Mouse (Mus musculus) embryo, embryonic 9.5 days (tissue): ENCODE data around the gene Kalrn.

ENCODE experiments used
- DNase-seq: peaks from one replicate; pipeline ENCODE4 v3.0.0-alpha.2; 2017; ENCODE audit errors: extremely low spot score

Gene Kalrn

GRCm38 (mm10) chr16:34504250-34504649, 69.1 kb downstream of the Kalrn start:
- DNase-seq: no peak

GRCm38 (mm10) chr16:34502110-34502509, 71.2 kb downstream of the Kalrn start:
- no peak for DNase-seq

GRCm38 (mm10) chr16:34494741-34495140, 78.6 kb downstream of the Kalrn start:
- DNase-seq: no peak

DNA sequence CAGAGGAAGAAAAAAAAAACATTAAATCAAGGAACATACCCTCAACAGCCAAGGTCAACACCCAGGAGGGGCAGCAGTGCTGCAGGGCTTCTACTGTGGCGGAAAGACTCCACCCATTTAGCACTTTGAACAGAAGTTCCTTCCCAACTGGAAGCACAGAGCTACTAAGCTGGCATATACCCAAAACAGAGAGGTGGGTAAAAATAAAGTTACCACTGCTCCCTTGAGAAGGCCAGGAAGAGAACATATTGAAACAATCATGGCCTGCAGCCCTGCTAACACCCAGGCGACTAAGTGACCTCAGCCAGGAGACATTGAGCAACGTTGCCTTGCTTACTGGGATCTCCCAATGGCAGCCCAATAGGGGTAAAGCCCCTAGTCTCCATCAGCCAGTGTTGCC, 79.4 kb downstream of the Kalrn start:
- no peak for DNase-seq

DNA sequence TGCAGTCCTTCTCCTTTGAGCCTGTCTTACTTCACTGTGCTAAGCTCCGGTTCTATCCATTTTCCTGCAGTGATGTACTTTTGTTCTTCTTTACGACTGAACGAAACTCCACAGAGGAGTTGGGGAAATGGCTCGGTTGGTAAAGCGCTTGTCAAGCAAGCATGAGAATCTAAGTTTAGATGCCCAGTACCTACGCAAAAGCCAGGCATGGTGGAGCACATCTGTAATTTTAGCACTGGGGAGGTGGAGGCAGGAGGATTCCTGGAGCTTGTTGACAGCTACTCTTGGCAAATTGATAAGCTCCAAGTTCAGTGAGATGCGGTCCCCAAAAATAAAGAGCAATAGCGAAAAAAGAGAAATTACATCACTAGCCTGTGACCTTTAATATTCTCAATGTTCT, 82.1 kb downstream of the Kalrn start:
- DNase-seq: no peak

DNA sequence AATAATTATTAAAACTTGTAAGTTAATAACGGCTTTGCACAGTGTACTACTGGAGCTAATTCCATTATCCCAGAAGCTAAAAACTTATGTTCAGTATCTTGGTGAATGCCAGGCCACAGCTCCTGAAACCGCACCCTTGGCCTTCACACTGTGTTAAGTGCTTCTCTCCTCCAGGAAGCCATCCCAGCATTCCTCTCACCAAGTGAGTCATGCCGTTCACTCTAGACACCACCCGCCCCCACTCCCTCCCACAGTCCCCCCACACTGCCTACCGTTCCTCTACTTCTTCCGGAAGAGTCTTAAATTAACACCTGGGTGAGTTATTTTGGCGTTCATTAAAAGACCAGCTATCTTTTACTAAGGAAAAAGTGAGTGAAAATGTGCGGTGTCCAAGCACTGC, 82.8 kb downstream of the Kalrn start:
- DNase-seq: no peak

DNA sequence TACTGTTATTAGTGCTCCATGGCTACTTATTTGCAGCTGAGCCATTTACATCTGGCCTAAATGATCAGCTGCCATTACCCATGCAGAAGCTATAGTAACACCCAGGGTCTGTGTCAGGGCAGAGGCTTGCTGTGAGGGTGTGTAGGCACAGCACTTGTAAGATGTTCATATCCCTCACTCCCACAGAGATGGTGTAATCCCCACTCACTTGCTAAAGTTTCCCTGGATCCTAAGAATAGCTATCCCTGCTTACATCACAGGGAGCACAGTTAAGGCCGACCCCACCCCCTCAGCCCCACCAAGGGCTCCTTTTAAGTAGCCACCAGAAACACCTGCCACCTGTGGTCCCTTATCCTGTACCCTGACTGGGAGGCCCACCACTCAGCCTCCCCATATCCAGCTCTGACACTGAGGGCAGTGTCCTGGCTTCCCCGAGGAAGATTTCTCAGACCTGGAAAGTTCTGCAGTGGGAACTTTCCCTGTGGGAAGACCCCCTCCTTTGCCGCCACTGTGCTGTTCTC, 83.5 kb downstream of the Kalrn start:
- DNase-seq: no peak

- no peak for DNase-seq
Observed at GRCm38 (mm10) chr16:34487823-34488222, 85.5 kb downstream of the Kalrn start.

DNA sequence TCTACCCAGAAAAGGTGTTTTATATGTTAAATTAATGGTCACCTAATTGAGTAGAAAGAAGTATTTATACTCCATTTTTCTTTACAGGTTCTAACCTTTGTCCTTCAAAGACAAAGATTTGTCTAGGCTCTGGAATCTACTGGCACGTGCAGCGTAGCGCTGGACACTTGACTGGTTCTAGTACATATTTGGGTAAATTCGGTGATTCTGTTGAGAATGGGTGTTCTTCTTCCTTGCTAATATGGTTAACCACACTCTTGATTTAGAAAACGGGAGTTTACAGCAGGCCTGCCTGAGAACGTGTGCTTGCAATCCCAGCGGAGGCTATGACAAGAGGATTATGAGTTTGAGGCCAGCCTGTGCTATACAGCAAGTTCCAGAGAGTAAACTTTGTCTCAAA, 86.1 kb downstream of the Kalrn start:
- no peak for DNase-seq

DNA sequence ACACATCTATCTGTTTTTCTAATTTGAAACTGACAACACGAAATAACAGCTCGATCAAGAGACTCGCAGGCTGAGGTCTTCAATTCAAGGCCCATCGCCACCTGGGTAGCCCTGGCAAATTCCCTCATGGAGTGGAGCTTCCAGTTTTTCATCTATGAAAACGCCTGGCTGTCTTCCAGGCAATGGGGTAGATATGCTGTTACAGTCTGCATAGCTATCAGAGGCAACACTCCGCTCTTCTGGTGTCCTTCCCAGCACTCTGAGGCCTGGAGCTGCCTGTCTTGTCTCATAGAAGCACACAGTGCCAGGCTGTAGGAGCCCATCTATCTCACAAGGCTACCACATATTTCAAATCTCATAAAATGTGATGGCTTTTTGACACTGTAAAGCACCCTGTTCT, 87.8 kb downstream of the Kalrn start:
- DNase-seq: no peak

DNA sequence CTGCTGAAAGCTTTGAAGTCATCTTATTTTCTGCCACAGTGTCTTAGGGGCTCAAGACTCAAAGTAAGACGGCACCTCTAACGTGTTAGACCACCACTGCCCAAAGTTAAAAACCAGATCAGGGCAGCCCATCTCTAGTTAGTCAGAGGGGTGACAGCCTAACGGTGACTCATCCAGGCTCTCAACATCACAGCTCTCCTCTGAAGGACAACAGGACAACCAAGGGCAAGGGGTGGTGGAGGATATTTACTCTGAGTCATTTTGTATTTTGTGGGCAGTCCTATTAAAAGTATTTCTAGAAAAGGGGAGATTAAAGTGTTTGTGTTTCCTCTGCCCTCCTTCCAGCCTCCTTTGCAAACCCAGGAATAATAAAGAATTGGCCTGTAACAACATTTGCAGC, 88.4 kb downstream of the Kalrn start:
- DNase-seq: no peak

GRCm38 (mm10) chr16:34484213-34484612, 89.1 kb downstream of the Kalrn start:
- no peak for DNase-seq

DNA sequence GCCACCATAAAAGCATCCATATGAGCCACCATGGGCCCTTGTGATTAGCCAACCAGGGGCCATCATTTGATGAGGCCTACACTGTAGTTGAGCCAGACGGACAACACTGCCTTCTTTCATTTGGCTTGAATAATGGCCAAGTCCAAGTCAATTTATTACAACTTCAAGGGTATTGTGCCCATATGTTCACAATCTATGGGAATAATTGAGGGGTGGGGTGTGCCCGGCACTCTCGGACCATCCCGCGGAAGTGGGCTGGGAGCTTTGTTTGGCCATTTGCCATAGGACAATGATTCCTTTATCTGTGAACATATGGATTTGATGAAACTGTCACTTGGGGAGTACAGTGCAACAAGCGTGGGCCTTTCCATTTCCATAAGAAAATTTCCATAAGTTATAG, 89.6 kb downstream of the Kalrn start:
- no peak for DNase-seq

DNA sequence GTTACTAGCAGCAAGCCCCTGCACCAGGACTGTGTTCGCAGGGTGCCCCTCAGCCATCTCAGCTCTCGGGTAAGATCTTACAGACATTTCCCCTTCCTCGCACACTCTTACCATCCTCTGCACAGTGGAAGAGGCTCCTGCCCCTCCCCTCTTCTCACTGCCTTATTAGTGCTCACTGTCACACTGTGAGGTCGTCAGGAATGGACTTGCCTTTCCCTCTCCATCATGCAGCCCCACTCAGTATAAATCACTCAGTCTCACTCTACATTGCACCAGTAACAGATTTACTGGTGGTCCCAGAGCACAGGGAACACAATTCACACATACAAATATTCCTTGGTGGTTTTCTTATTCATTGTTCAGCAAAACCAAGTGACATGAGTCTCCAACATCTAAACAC, 98.6 kb downstream of the Kalrn start:
- DNase-seq: no peak

DNA sequence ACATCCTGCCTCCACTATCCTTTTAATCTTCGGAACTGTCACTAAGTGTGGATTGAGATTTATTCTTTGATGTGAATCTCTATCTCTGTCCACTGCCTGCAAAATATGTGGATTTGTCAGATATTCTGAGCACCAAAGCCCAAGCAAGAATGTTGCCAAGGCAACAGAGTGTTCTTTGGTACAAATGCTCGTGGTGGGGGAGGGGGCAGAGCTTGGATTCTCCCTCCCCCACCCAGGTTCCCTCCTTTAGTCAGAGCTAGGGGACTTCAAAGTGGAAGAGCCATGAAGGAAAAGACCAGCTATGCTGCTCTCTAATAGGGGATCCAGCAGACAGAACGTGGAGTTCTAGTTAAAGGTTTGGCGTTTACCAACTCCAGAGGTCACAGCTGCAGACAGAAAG, 99.4 kb downstream of the Kalrn start:
- no peak for DNase-seq

DNA sequence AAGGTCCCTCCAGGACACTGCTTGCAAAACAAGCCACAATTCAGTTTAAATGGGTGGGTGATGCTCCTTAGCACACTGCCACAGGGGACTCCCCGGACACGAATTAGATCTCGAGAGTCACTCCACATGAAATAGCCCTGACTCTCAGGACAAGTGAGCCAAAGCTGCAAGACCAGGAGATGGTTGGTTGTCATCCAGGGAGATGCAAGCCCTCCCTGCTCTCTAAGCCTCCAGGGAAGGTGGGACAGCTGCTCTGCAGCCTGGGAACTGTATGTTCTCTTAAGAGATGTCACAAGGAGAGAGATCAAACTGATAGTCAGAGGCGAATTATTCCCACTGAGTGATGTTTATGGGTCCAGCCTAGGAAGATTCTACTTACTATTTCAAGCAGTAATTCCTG, 101.9 kb downstream of the Kalrn start:
- no peak for DNase-seq

- no peak for DNase-seq
Observed at GRCm38 (mm10) chr16:34470343-34470742, 103.0 kb downstream of the Kalrn start.

DNA sequence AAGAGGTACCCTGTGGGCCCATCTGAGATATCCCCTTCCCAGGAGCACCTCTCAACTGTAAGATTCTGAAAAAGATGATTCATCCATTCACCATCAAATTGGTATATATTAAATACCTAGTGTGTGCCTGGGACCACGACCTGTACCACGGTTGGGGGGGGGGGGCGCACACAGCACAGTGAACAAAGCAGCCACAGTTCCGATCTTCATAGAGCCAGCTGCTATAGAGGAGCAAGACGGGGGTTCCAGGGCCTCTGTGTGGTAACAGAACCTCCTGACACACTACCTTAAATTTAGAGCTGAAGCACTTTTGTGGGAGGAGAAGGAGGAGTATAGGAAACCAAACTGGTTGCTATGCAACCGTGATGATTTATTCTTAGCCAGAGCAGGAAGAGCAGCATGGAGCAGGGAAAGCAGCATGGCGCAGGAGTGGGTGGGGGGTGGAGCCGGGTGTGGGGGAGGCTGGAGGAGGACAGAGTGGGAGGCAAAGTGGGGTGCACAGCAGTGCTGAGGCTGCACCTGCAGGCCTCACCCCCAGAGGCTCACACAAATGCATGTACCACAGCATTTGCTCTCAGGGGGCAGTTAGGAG, 104.0 kb downstream of the Kalrn start:
- peak; percentile 24 for DNase-seq

DNA sequence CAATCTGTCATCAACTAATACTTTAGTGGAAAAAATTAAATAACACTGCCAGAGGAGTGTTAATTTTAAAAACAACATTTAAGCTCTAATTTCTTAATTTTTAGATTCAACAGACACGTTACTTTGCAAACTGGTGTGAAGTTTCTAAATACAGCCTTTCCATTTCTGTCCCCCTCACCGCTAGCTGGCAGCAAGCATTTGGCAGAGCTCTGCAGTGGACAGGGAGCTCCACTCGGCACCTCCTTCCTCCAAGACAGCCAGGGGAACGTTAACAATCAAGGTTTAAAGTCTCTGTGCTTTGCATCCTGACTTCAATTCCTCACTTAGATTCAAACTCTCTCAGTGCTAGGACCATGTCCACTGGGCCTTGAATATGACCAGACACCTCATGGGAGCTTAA, 106.7 kb downstream of the Kalrn start:
- DNase-seq: no peak

DNA sequence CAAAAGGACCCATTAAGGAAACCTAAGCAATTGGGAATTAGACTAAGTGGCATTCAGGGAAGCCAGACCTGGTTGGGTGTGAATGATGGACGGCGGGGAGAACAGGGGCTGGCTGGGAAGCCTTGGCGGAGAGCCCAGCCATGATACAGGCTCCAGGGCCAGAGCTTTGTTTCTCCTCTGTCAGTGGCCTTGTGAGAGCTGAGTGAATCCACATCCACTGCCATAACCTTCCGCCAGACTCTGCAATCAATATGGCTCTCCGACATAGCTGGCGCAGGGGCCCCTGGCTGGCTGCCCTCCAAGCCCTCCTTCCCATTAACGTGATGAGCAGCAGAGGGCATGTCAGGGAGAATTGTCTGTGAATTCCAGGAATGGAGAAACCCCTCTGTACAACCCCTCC, 117.0 kb downstream of the Kalrn start:
- DNase-seq: no peak

GRCm38 (mm10) chr16:34445666-34446065, 127.7 kb downstream of the Kalrn start:
- no peak for DNase-seq

- DNase-seq: no peak
Observed at GRCm38 (mm10) chr16:34441704-34442103, 131.6 kb downstream of the Kalrn start.

- no peak for DNase-seq
Observed at GRCm38 (mm10) chr16:34440994-34441414, 132.3 kb downstream of the Kalrn start.

GRCm38 (mm10) chr16:34440019-34440615, 133.2 kb downstream of the Kalrn start:
- DNase-seq: no peak
